8 mouse cellular contexts compared by ENCODE assay signal in genomic region chr4:102574226-102574625, GRCm38 (mm10).
DNase-seq lines count a peak whose midpoint lies in the region; ATAC-seq lines count a peak whose summit lies in the region.

No protein-coding gene starts in this region.

- peak; percentile 63 for ATAC-seq in granulocyte monocyte progenitor cell, adult 5-6 weeks (replicated peaks; ENCODE audit: poor library complexity, severe bottlenecking)
- ATAC-seq in megakaryocyte progenitor cell, adult 5-6 weeks (replicated peaks; ENCODE audit: poor library complexity): peak; percentile 46

- DNase-seq in cerebellum, adult 9-11 months: peak; percentile 34
- no peak for DNase-seq in cerebellum, postnatal 25 days
- DNase-seq in kidney, postnatal 14 days: peak; percentile 63
- no peak for DNase-seq in frontal cortex, postnatal 10 days (ENCODE audit: low spot score in 2 of 2)
- DNase-seq in ovary, postnatal 10 days (ENCODE audit: low spot score): no peak
- DNase-seq in left cerebral cortex, postnatal 36 days (ENCODE audit: low spot score in 2 of 2): no peak

- intact Hi-C loops in left cerebral cortex, postnatal 36 days (cut with DNase I): loop anchor here (5.0 kb wide), 1 partner anchor 42 kb away; no protein-coding TSS in a partner anchor

Comparison
In these comparisons a context has a peak if more than half of its experiments do, and no peak if none do; other contexts are left out.
1. DNase-seq: peak in cerebellum, adult 9-11 months (single experiment) and kidney, postnatal 14 days (single experiment); none in cerebellum, postnatal 25 days (0 of 2), frontal cortex, postnatal 10 days (0 of 2), ovary, postnatal 10 days (single experiment) and left cerebral cortex, postnatal 36 days (0 of 2).